Mouse (Mus musculus): ENCODE data around the gene Nod1. TPM values are rescaled to one million over a fixed set of nuclear protein-coding genes. Genes with fewer than 3 reads are reported as not detected.

The Nod1 gene
- polyA plus RNA-seq, 1 experiment from 2014 or later = 1.8 TPM

GRCm38 (mm10) chr6:54970506-54970905, 1.9 kb downstream of the Nod1 start:
- 88% methylated on average over 9 of the region's 9 CpGs for WGBS
- no peaks in the 10 kb centered on the region for H3K36me3 ChIP-seq (ENCODE audit: control insufficient read depth, insufficient read depth, low read length)

GRCm38 (mm10) chr6:54969801-54970200, 2.6 kb downstream of the Nod1 start:
- no peak for DNase-seq (ENCODE audit: low spot score)
- peaks cover 7% of the 10 kb centered on the region; the same call in 1 of the 2 replicates for H3K27me3 ChIP-seq (ENCODE audit: control insufficient read depth, insufficient read depth, low read length)
- 83% methylated on average over 2 of the region's 2 CpGs for whole genome bisulfite sequencing
- H3K4me1 ChIP-seq (replicated peaks; ENCODE audit: control insufficient read depth, insufficient read depth, low read length) = no peaks in the 10 kb centered on the region
- no peak overlapping the region for H3K9ac ChIP-seq (ENCODE audit: low read depth, low read length)
- H3K27ac ChIP-seq (ENCODE audit: low read depth, low read length) = no peak overlapping the region
- no peak overlapping the region for H3K4me3 ChIP-seq (ENCODE audit: low read depth, low read length)
- no peak overlapping the region for H3K4me2 ChIP-seq (replicated peaks; ENCODE audit: low read depth, low read length)
- no peaks in the 10 kb centered on the region for H3K9me3 ChIP-seq (ENCODE audit: control insufficient read depth, low read length)
- H3K36me3 ChIP-seq (ENCODE audit: control insufficient read depth, insufficient read depth, low read length) = no peaks in the 10 kb centered on the region
- no peak for ATAC-seq (ENCODE audit: low FRiP score)

More at GRCm38 (mm10) chr6:54970506-54970905, 1.9 kb downstream of the Nod1 start:
- H3K27ac ChIP-seq (ENCODE audit: low read depth, low read length) = no peak overlapping the region
- H3K9me3 ChIP-seq (ENCODE audit: control insufficient read depth, low read length) = no peaks in the 10 kb centered on the region
- peaks cover 7% of the 10 kb centered on the region; the same call in 1 of the 2 replicates for H3K27me3 ChIP-seq (ENCODE audit: control insufficient read depth, insufficient read depth, low read length)
- no peak overlapping the region for H3K9ac ChIP-seq (ENCODE audit: low read depth, low read length)
- DNase-seq (ENCODE audit: low spot score) (no peak), ATAC-seq (ENCODE audit: low FRiP score) (no peak)
- H3K4me1 ChIP-seq (replicated peaks; ENCODE audit: control insufficient read depth, insufficient read depth, low read length) = no peaks in the 10 kb centered on the region
- H3K4me3 ChIP-seq (ENCODE audit: low read depth, low read length) = no peak overlapping the region
- H3K4me2 ChIP-seq (replicated peaks; ENCODE audit: low read depth, low read length) = no peak overlapping the region

GRCm38 (mm10) chr6:54967591-54967990, 4.8 kb downstream of the Nod1 start:
- no peaks in the 10 kb centered on the region for H3K9me3 ChIP-seq (ENCODE audit: control insufficient read depth, low read length)
- H3K27ac ChIP-seq (ENCODE audit: low read depth, low read length) = no peak overlapping the region
- no peak for ATAC-seq (ENCODE audit: low FRiP score)
- no peak for DNase-seq (ENCODE audit: low spot score)
- H3K4me1 ChIP-seq (replicated peaks; ENCODE audit: control insufficient read depth, insufficient read depth, low read length) = no peaks in the 10 kb centered on the region
- no peak overlapping the region for H3K9ac ChIP-seq (ENCODE audit: low read depth, low read length)
- H3K4me3 ChIP-seq (ENCODE audit: low read depth, low read length) = no peak overlapping the region
- no peaks in the 10 kb centered on the region for H3K36me3 ChIP-seq (ENCODE audit: control insufficient read depth, insufficient read depth, low read length)
- 37% methylated on average over 10 of the region's 10 CpGs for WGBS
- H3K4me2 ChIP-seq (replicated peaks; ENCODE audit: low read depth, low read length) = no peak overlapping the region
- H3K27me3 ChIP-seq (ENCODE audit: control insufficient read depth, insufficient read depth, low read length) = peaks cover 5% of the 10 kb centered on the region; the same call in 1 of the 2 replicates

GRCm38 (mm10) chr6:54965234-54965633, 7.2 kb downstream of the Nod1 start:
- no peak for ATAC-seq (ENCODE audit: low FRiP score)
- Histone ChIP-seq H3K4me2 (replicated peaks; ENCODE audit: low read depth, low read length) (no peak overlapping the region), H3K4me3 (ENCODE audit: low read depth, low read length) (no peak overlapping the region), H3K27ac (ENCODE audit: low read depth, low read length) (no peak overlapping the region), H3K4me1 (replicated peaks; ENCODE audit: control insufficient read depth, insufficient read depth, low read length) (no peaks in the 10 kb centered on the region), H3K36me3 (ENCODE audit: control insufficient read depth, insufficient read depth, low read length) (no peaks in the 10 kb centered on the region), H3K9ac (ENCODE audit: low read depth, low read length) (no peak overlapping the region), H3K9me3 (ENCODE audit: control insufficient read depth, low read length) (no peaks in the 10 kb centered on the region), H3K27me3 (ENCODE audit: control insufficient read depth, insufficient read depth, low read length) (no peaks in the 10 kb centered on the region)
- 56% methylated on average over 5 of the region's 5 CpGs for WGBS
- DNase-seq (ENCODE audit: low spot score) = no peak

GRCm38 (mm10) chr6:54964755-54965154, 7.7 kb downstream of the Nod1 start:
- WGBS = 60% methylated on average over 1 of the region's 1 CpGs
- H3K4me1 ChIP-seq (replicated peaks; ENCODE audit: control insufficient read depth, insufficient read depth, low read length) = no peaks in the 10 kb centered on the region
- H3K36me3 ChIP-seq (ENCODE audit: control insufficient read depth, insufficient read depth, low read length) = no peaks in the 10 kb centered on the region
- DNase-seq (ENCODE audit: low spot score) = no peak
- no peak overlapping the region for H3K4me3 ChIP-seq (ENCODE audit: low read depth, low read length)
- no peak overlapping the region for H3K9ac ChIP-seq (ENCODE audit: low read depth, low read length)
- no peaks in the 10 kb centered on the region for H3K27me3 ChIP-seq (ENCODE audit: control insufficient read depth, insufficient read depth, low read length)
- ATAC-seq (ENCODE audit: low FRiP score) = no peak
- H3K4me2 ChIP-seq (replicated peaks; ENCODE audit: low read depth, low read length) = no peak overlapping the region
- H3K9me3 ChIP-seq (ENCODE audit: control insufficient read depth, low read length) = no peaks in the 10 kb centered on the region
- H3K27ac ChIP-seq (ENCODE audit: low read depth, low read length) = no peak overlapping the region

- no peak for DNase-seq (ENCODE audit: low spot score)
- no peaks in the 10 kb centered on the region for H3K27me3 ChIP-seq (ENCODE audit: control insufficient read depth, insufficient read depth, low read length)
Measured at GRCm38 (mm10) chr6:54963599-54963998, 8.8 kb downstream of the Nod1 start.

GRCm38 (mm10) chr6:54957655-54958054, 14.8 kb downstream of the Nod1 start:
- H3K4me1 ChIP-seq (replicated peaks; ENCODE audit: control insufficient read depth, insufficient read depth, low read length) = no peaks in the 10 kb centered on the region
- no peak overlapping the region for H3K4me3 ChIP-seq (ENCODE audit: low read depth, low read length)
- 87% methylated on average over 8 of the region's 8 CpGs for WGBS
- H3K4me2 ChIP-seq (replicated peaks; ENCODE audit: low read depth, low read length) = no peak overlapping the region
- no peak overlapping the region for H3K9ac ChIP-seq (ENCODE audit: low read depth, low read length)
- DNase-seq (ENCODE audit: low spot score) (no peak), ATAC-seq (ENCODE audit: low FRiP score) (no peak)
- H3K27ac ChIP-seq (ENCODE audit: low read depth, low read length) = no peak overlapping the region
- H3K27me3 ChIP-seq (ENCODE audit: control insufficient read depth, insufficient read depth, low read length) = no peaks in the 10 kb centered on the region
- H3K36me3 ChIP-seq (ENCODE audit: control insufficient read depth, insufficient read depth, low read length) = no peaks in the 10 kb centered on the region
- H3K9me3 ChIP-seq (ENCODE audit: control insufficient read depth, low read length) = no peaks in the 10 kb centered on the region

More at GRCm38 (mm10) chr6:54963599-54963998, 8.8 kb downstream of the Nod1 start:
- WGBS = 87% methylated on average over 2 of the region's 2 CpGs
- ATAC-seq (ENCODE audit: low FRiP score) = no peak
- no peak overlapping the region for H3K4me2 ChIP-seq (replicated peaks; ENCODE audit: low read depth, low read length)
- H3K9me3 ChIP-seq (ENCODE audit: control insufficient read depth, low read length) = no peaks in the 10 kb centered on the region
- no peaks in the 10 kb centered on the region for H3K36me3 ChIP-seq (ENCODE audit: control insufficient read depth, insufficient read depth, low read length)
- no peak overlapping the region for H3K27ac ChIP-seq (ENCODE audit: low read depth, low read length)
- H3K9ac ChIP-seq (ENCODE audit: low read depth, low read length) = no peak overlapping the region
- no peak overlapping the region for H3K4me3 ChIP-seq (ENCODE audit: low read depth, low read length)
- no peaks in the 10 kb centered on the region for H3K4me1 ChIP-seq (replicated peaks; ENCODE audit: control insufficient read depth, insufficient read depth, low read length)

GRCm38 (mm10) chr6:54956425-54956824, 16.0 kb downstream of the Nod1 start:
- Histone ChIP-seq H3K9ac (ENCODE audit: low read depth, low read length) (no peak overlapping the region), H3K4me2 (replicated peaks; ENCODE audit: low read depth, low read length) (no peak overlapping the region), H3K4me3 (ENCODE audit: low read depth, low read length) (no peak overlapping the region), H3K4me1 (replicated peaks; ENCODE audit: control insufficient read depth, insufficient read depth, low read length) (no peaks in the 10 kb centered on the region), H3K27ac (ENCODE audit: low read depth, low read length) (no peak overlapping the region), H3K9me3 (ENCODE audit: control insufficient read depth, low read length) (no peaks in the 10 kb centered on the region), H3K27me3 (ENCODE audit: control insufficient read depth, insufficient read depth, low read length) (no peaks in the 10 kb centered on the region), H3K36me3 (ENCODE audit: control insufficient read depth, insufficient read depth, low read length) (no peaks in the 10 kb centered on the region)
- WGBS = 76% methylated on average over 1 of the region's 1 CpGs
- no peak for DNase-seq (ENCODE audit: low spot score)
- no peak for ATAC-seq (ENCODE audit: low FRiP score)

- H3K36me3 ChIP-seq (ENCODE audit: control insufficient read depth, insufficient read depth, low read length) = no peaks in the 10 kb centered on the region
- H3K27me3 ChIP-seq (ENCODE audit: control insufficient read depth, insufficient read depth, low read length) = no peaks in the 10 kb centered on the region
- ATAC-seq (ENCODE audit: low FRiP score) (no peak), DNase-seq (ENCODE audit: low spot score) (no peak)
- no peak overlapping the region for H3K4me3 ChIP-seq (ENCODE audit: low read depth, low read length)
- no peaks in the 10 kb centered on the region for H3K9me3 ChIP-seq (ENCODE audit: control insufficient read depth, low read length)
- no peaks in the 10 kb centered on the region for H3K4me1 ChIP-seq (replicated peaks; ENCODE audit: control insufficient read depth, insufficient read depth, low read length)
- H3K27ac ChIP-seq (ENCODE audit: low read depth, low read length) = no peak overlapping the region
- H3K4me2 ChIP-seq (replicated peaks; ENCODE audit: low read depth, low read length) = no peak overlapping the region
- H3K9ac ChIP-seq (ENCODE audit: low read depth, low read length) = no peak overlapping the region
Measured at GRCm38 (mm10) chr6:54955949-54956348, 16.5 kb downstream of the Nod1 start.
